Mouse (Mus musculus): ENCODE results near the gene Wnt7b. TPM values are rescaled to one million over a fixed set of nuclear protein-coding genes. Genes with fewer than 3 reads are reported as not detected.

Wnt7b gene
- total RNA-seq, 2 experiments from 2014 or later, result 43.3 to 53.8 TPM

GRCm38 (mm10) chr15:85523173-85523991 is 58.9 kb downstream of the Wnt7b start:
- no peak for DNase-seq (ENCODE audit: low spot score in 2 of 2)

DNA sequence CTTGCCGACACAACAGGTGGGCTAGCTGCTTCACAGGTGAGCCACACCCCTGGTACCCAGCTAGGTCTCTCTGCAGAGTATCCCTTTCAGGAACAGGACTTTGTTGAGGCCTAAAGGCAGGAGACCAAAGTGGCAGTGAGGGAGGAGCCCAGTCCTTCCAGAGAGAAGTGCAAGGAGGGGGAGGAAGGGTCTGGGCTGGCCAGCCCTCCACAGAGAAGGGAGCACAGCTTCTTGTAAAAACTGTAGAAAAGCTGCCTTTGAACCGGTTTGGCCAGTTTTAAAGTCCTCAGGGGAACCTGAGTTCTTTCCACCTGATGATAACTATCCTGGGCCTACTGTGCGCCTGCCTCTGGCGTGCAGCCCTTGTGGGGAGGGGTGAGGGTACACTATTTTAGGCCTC is 62.8 kb downstream of the Wnt7b start:
- no peak for DNase-seq (ENCODE audit: low spot score in 2 of 2)

- no peak for DNase-seq (ENCODE audit: low spot score in 2 of 2)
Measured at GRCm38 (mm10) chr15:85507370-85508014, 74.8 kb downstream of the Wnt7b start.

DNA sequence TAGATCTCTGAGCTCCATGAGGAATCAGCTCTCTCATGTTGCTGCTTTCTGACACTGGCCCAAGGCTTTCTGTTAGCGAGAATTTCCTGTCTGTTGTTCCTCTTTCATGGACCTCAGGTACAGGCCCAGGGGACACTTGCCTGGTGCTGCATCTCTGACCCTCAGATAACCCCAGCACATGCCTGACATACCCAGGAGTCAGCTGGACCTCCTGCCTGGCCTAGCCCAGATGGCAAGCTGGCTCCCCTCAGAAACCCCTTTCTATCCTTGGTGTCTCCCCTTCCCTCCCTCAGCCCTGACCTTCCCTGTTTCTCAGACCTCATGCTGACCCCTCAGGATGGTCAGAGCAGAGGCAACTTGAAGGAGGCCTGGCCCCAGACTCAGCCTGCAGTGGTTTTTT is 75.6 kb downstream of the Wnt7b start:
- DNase-seq (ENCODE audit: low spot score in 2 of 2), result no peak

DNA sequence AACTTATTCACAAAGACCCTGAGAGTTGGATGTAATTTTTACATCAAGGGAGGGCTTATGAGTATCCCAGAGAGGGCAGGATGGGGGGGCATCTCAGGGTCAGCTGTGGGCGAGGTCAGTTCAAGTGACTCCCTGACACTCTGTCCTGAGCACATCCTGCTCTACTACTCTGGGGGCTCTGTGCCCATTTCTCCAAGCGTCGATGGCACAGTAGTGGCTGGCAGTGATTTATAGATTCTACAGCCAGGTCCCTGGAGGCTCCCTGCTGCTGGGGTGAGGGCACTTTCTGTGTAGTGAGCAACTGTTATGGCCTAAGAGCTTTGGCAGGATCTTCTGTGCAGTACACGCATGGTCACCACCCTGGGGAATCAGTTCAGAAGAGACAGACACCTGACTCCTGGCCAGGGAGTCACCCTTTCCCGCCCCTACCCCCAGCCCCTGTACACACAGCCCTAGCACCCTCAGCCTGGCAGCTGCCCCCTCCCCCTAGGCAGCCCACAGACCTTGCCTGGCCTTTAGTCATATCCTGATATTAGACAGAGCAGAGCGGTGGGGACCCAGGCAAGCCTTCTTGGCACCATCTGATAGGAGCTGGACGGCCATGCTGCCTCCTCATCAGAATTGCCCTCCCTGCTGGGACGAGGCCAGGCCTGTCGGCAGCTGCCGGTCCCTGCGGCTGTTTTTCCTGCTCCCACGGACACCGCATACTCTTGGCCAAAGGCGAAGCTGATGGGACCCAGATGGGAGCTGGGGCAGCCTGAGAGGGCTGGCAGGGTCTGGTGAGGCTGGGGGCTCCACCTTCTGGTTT is 77.0 kb downstream of the Wnt7b start:
- no peak for DNase-seq (ENCODE audit: low spot score in 2 of 2)

DNA sequence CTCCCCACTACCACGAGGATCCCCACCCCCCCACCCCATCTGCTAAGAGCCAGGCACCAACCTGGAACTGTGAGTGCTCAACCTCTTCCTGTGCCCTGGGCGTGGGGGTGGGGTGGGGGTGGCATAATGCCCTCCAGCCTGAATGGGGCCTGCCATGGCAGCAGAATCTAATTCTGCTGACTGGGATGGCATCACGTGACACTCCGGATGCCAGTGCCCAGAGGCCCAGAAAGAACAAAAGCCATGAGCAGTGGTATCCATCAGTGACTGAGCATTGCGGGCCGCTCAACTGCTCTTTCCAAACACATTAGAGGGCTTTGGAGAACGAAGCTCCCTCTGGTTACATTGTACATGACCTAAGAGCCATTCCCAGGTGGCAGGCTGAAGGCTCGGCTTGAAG is 79.1 kb downstream of the Wnt7b start, which contains the start of gene 7530416G11Rik:
7530416G11Rik (minus strand) TSS at position 101 of the 400 bp plus-strand sequence.
- no peak for DNase-seq (ENCODE audit: low spot score in 2 of 2)

- no peak for DNase-seq (ENCODE audit: low spot score in 2 of 2)
Measured at GRCm38 (mm10) chr15:85500267-85500666, 82.0 kb downstream of the Wnt7b start.

DNA sequence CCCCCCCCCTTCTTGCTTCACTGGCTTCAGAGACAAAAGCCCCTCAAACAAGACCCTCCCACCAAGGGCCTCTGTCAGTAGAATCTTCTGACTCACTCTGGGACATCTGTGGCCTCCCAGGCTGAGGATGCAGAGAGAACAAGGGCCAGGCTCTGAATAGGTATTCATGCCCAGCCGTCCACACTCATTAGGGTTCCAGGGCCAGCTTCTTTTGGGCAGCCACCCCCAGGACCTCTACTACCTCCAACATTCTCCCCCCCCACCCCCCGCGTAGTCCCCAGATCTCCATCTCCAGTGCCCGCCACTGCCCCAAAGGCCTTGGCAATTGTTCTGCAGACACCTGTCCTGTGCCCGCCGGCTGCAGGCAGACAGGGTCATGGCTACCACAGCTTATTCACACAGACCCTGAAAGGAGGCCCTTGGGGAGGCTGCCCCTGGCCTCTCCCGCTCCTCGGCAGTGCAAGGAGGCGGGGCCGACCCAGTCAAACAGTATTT is 84.2 kb downstream of the Wnt7b start:
- DNase-seq (ENCODE audit: low spot score in 2 of 2), result no peak

DNA sequence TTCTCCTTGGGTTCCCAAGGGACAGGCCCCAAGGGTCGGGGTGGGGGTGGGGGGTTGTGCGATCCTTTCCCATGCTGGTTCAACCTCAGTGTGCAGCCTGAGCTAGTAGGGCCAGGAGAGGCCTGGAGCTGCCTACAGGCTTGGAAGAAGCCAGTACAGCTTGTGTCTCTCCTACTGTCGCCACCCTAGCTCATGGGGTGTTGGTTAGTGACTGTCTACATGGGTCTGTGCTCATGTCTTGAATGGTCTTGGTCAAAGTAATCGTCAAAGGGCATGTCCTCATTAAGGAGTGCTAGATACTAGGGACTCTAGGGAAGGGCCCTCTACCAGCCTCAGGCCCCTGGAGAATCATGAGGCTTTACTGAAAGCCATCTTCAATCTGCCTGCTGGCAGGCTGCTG is 84.7 kb downstream of the Wnt7b start:
- no peak for DNase-seq (ENCODE audit: low spot score in 2 of 2)

- peak; percentile 77 to 85 for DNase-seq (ENCODE audit: low spot score in 2 of 2)
Measured at GRCm38 (mm10) chr15:85494163-85494621, 88.1 kb downstream of the Wnt7b start.

GRCm38 (mm10) chr15:85489751-85490150 is 92.5 kb downstream of the Wnt7b start:
- DNase-seq (ENCODE audit: low spot score in 2 of 2), result no peak

- DNase-seq (ENCODE audit: low spot score in 2 of 2), result no peak
Measured at GRCm38 (mm10) chr15:85488900-85489299, 93.4 kb downstream of the Wnt7b start.

Other genes starting within 250 kb of the Wnt7b start
- 100 to 1,000 TPM; 286 to 293 TPM for gene Atxn10, start 246.2 kb downstream of the Wnt7b start, total RNA-seq (2021)
- gene 7530416G11Rik, start 79.2 kb downstream of the Wnt7b start, total RNA-seq (2021), result not detected
- 1 to 10 TPM; 2.9 to 3.4 TPM for gene Ppara, start 152.5 kb upstream of the Wnt7b start, total RNA-seq (2021)
- gene Cdpf1, start 229.2 kb upstream of the Wnt7b start, total RNA-seq (2021), result 10 to 100 TPM; 16.5 to 20.0 TPM
- gene Pkdrej, start 239.3 kb upstream of the Wnt7b start, total RNA-seq (2021), result under 1 TPM; 0.62 to 0.63 TPM
- gene Ttc38, start 249.8 kb upstream of the Wnt7b start, total RNA-seq (2021), result 1 to 10 TPM; 5.0 to 6.7 TPM

Data from layer of hippocampus, adult 18-20 months (tissue).